Mouse (Mus musculus): ENCODE data around the gene Cage1. TPM values are rescaled to one million over a fixed set of nuclear protein-coding genes. Genes with fewer than 3 reads are reported as not detected.

Cage1 gene
- total and polyA plus RNA-seq, 2 experiments from 2014 or later: 0.99 to 1.2 TPM

GRCm38 (mm10) chr13:38028407-38028806 is 8.5 kb downstream of the Cage1 start:
- Histone ChIP-seq H3K9ac (replicated peaks; ENCODE audit: low read depth, low read length) (no peak overlapping the region), H3K9me3 (replicated peaks; ENCODE audit: control insufficient read depth, low read length) (no peaks in the 10 kb centered on the region), H3K27ac (ENCODE audit: low read depth) (no peak overlapping the region), H3K27me3 (ENCODE audit: control insufficient read depth, insufficient read depth, low read length) (no peaks in the 10 kb centered on the region), H3K4me2 (ENCODE audit: low read depth, low read length) (no peak overlapping the region), H3K4me1 (ENCODE audit: control insufficient read depth, insufficient read depth) (no peaks in the 10 kb centered on the region; the same call in 1 of the 2 replicates), H3K36me3 (replicated peaks; ENCODE audit: control insufficient read depth, insufficient read depth, low read length) (no peaks in the 10 kb centered on the region), H3K4me3 (ENCODE audit: low read depth, low read length) (no peak overlapping the region)
- WGBS: 54% methylated on average over 4 of the region's 4 CpGs
- DNase-seq (ENCODE audit: low spot score): no peak
- TF ChIP-seq CTCF (IDR thresholded peaks at IDR 0.05; ENCODE audit: low read depth) (no peak), EP300 (IDR thresholded peaks at IDR 0.05; ENCODE audit: low read depth) (no peak)
- no peak for ATAC-seq (ENCODE audit: insufficient read depth, low read depth)

DNA sequence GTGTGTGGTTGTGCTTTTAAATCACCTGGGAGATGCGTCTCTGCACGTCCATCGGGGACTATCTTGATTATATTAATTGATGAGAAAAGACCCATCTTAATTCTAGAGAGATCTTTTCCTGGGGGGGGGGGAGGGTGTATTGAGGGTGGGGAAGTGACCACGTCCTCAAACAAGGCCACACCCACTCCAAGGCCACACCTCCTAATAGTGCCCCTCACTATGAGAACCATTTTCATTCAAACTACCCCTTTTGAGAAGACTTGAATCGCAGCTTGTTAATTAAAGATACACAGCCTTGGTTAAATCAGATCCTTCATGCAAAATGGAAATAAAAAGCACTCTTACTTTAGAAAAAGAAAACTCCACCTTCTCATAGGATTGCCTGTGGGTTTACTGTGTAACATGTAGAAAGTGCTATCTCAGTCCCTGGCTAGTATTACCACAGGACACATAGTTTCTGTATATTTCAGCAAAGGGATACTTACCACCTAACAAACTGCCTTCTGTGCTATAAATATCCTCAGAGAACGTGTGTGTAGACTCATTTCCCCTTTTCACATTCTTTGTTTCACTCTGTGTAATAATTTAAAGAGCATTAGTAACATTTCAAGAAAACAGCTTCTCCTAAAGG is 9.1 kb downstream of the Cage1 start:
- Histone ChIP-seq H3K27me3 (ENCODE audit: control insufficient read depth, insufficient read depth, low read length) (no peaks in the 10 kb centered on the region), H3K27ac (ENCODE audit: low read depth) (no peak overlapping the region), H3K4me2 (ENCODE audit: low read depth, low read length) (no peak overlapping the region), H3K9ac (replicated peaks; ENCODE audit: low read depth, low read length) (no peak overlapping the region), H3K4me1 (ENCODE audit: control insufficient read depth, insufficient read depth) (no peaks in the 10 kb centered on the region; the same call in 1 of the 2 replicates), H3K4me3 (ENCODE audit: low read depth, low read length) (no peak overlapping the region), H3K9me3 (replicated peaks; ENCODE audit: control insufficient read depth, low read length) (no peaks in the 10 kb centered on the region), H3K36me3 (replicated peaks; ENCODE audit: control insufficient read depth, insufficient read depth, low read length) (no peaks in the 10 kb centered on the region)
- ATAC-seq (ENCODE audit: insufficient read depth, low read depth) (no peak), DNase-seq (ENCODE audit: low spot score) (no peak)
- TF ChIP-seq CTCF (IDR thresholded peaks at IDR 0.05; ENCODE audit: low read depth): no peak
- no peak for TF ChIP-seq EP300 (IDR thresholded peaks at IDR 0.05; ENCODE audit: low read depth)
- WGBS: 61% methylated on average over 6 of the region's 6 CpGs

DNA sequence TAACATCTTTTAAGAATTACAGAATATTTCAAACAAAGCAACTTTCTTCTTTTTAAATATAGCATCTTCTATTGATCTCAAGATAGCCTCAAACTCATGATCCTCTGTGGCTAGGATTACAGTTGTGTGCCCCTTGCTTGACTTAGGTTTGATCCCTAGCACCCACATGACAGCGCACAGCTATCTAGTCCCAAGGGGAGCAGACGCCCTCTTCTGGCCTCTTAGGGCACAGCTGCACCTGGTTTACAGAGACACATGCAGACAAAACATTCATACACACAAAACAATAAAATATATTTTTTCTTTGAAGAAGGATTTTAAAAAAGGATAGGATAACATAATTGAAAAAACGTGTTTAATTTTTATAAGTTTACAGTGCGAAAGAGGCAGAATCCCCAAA is 11.0 kb downstream of the Cage1 start:
- DNase-seq (ENCODE audit: low spot score) (no peak), ATAC-seq (ENCODE audit: insufficient read depth, low read depth) (no peak)
- Histone ChIP-seq H3K9ac (replicated peaks; ENCODE audit: low read depth, low read length) (no peak overlapping the region), H3K27ac (ENCODE audit: low read depth) (no peak overlapping the region), H3K4me3 (ENCODE audit: low read depth, low read length) (no peak overlapping the region), H3K27me3 (ENCODE audit: control insufficient read depth, insufficient read depth, low read length) (no peaks in the 10 kb centered on the region), H3K9me3 (replicated peaks; ENCODE audit: control insufficient read depth, low read length) (no peaks in the 10 kb centered on the region), H3K4me2 (ENCODE audit: low read depth, low read length) (no peak overlapping the region), H3K4me1 (ENCODE audit: control insufficient read depth, insufficient read depth) (no peaks in the 10 kb centered on the region; the same call in 1 of the 2 replicates), H3K36me3 (replicated peaks; ENCODE audit: control insufficient read depth, insufficient read depth, low read length) (no peaks in the 10 kb centered on the region)
- 50% methylated on average over 4 of the region's 4 CpGs for WGBS
- no peak for TF ChIP-seq CTCF (IDR thresholded peaks at IDR 0.05; ENCODE audit: low read depth)
- TF ChIP-seq EP300 (IDR thresholded peaks at IDR 0.05; ENCODE audit: low read depth): no peak

GRCm38 (mm10) chr13:38018791-38019190 is 18.1 kb downstream of the Cage1 start:
- H3K27ac ChIP-seq (ENCODE audit: low read depth): no peak overlapping the region
- 56% methylated on average over 3 of the region's 3 CpGs for WGBS
- no peak overlapping the region for H3K9ac ChIP-seq (replicated peaks; ENCODE audit: low read depth, low read length)
- H3K9me3 ChIP-seq (replicated peaks; ENCODE audit: control insufficient read depth, low read length): no peaks in the 10 kb centered on the region
- no peak for DNase-seq (ENCODE audit: low spot score)
- ATAC-seq (ENCODE audit: insufficient read depth, low read depth): no peak
- H3K4me1 ChIP-seq (ENCODE audit: control insufficient read depth, insufficient read depth): no peaks in the 10 kb centered on the region
- H3K4me2 ChIP-seq (ENCODE audit: low read depth, low read length): no peak overlapping the region
- no peak overlapping the region for H3K4me3 ChIP-seq (ENCODE audit: low read depth, low read length)
- no peaks in the 10 kb centered on the region for H3K36me3 ChIP-seq (replicated peaks; ENCODE audit: control insufficient read depth, insufficient read depth, low read length)
- TF ChIP-seq CTCF (IDR thresholded peaks at IDR 0.05; ENCODE audit: low read depth) (no peak), EP300 (IDR thresholded peaks at IDR 0.05; ENCODE audit: low read depth) (no peak)
- H3K27me3 ChIP-seq (ENCODE audit: control insufficient read depth, insufficient read depth, low read length): no peaks in the 10 kb centered on the region

DNA sequence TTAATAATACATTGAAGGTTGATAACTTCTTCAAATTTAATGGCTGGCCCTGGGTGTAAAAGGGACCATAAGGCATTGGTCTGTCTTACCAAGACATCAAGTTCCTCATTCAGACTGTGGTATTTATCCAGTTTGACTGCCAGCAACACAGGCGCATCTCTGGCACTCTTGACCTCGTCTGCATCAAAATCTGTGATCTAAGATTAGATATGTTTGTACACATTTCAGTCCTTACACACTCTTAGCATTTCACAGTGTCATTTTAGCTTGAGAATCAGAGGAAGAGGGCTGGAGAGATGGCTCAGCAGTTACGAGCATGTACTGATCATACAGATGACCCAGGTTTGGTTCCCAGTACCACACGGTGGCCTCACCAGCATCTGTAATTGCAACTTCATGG is 21.3 kb downstream of the Cage1 start:
- no peaks in the 10 kb centered on the region for H3K27me3 ChIP-seq (ENCODE audit: control insufficient read depth, insufficient read depth, low read length)
- DNase-seq (ENCODE audit: low spot score) (no peak), ATAC-seq (ENCODE audit: insufficient read depth, low read depth) (no peak)
- no peaks in the 10 kb centered on the region for H3K36me3 ChIP-seq (replicated peaks; ENCODE audit: control insufficient read depth, insufficient read depth, low read length)
- H3K9ac ChIP-seq (replicated peaks; ENCODE audit: low read depth, low read length): no peak overlapping the region
- no peak overlapping the region for H3K4me2 ChIP-seq (ENCODE audit: low read depth, low read length)
- TF ChIP-seq CTCF (IDR thresholded peaks at IDR 0.05; ENCODE audit: low read depth) (no peak), EP300 (IDR thresholded peaks at IDR 0.05; ENCODE audit: low read depth) (no peak)
- no peaks in the 10 kb centered on the region for H3K9me3 ChIP-seq (replicated peaks; ENCODE audit: control insufficient read depth, low read length)
- 87% methylated on average over 4 of the region's 4 CpGs for WGBS
- H3K4me1 ChIP-seq (ENCODE audit: control insufficient read depth, insufficient read depth): no peaks in the 10 kb centered on the region
- H3K27ac ChIP-seq (ENCODE audit: low read depth): no peak overlapping the region
- H3K4me3 ChIP-seq (ENCODE audit: low read depth, low read length): no peak overlapping the region

DNA sequence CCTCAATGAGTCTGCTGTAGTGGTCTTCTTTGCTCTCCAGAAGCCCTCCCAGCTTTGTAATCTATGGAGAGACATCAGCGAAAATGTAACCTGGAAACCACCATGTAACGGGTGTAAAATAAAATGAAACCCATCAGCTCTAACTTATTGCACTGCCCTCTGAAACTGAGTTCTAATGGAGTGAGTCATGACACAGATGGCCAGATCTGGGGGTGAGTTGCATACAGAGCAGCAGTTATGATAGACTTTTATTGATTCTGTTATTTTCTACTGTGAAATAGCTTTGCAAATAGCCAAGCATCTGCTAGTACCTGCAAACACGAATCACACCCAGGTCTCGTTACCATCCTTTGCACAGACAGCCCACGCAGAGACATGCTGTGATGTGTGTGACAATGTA is 24.4 kb downstream of the Cage1 start:
- DNase-seq (ENCODE audit: low spot score) (no peak), ATAC-seq (ENCODE audit: insufficient read depth, low read depth) (no peak)
- no peaks in the 10 kb centered on the region for H3K4me1 ChIP-seq (ENCODE audit: control insufficient read depth, insufficient read depth)
- WGBS: 80% methylated on average over 5 of the region's 5 CpGs
- H3K9me3 ChIP-seq (replicated peaks; ENCODE audit: control insufficient read depth, low read length): no peaks in the 10 kb centered on the region
- no peaks in the 10 kb centered on the region for H3K27me3 ChIP-seq (ENCODE audit: control insufficient read depth, insufficient read depth, low read length)
- H3K27ac ChIP-seq (ENCODE audit: low read depth): no peak overlapping the region
- TF ChIP-seq CTCF (IDR thresholded peaks at IDR 0.05; ENCODE audit: low read depth) (no peak), EP300 (IDR thresholded peaks at IDR 0.05; ENCODE audit: low read depth) (no peak)
- H3K4me3 ChIP-seq (ENCODE audit: low read depth, low read length): no peak overlapping the region
- no peaks in the 10 kb centered on the region for H3K36me3 ChIP-seq (replicated peaks; ENCODE audit: control insufficient read depth, insufficient read depth, low read length)
- no peak overlapping the region for H3K4me2 ChIP-seq (ENCODE audit: low read depth, low read length)
- H3K9ac ChIP-seq (replicated peaks; ENCODE audit: low read depth, low read length): no peak overlapping the region
